Mouse (Mus musculus): Measurements from ENCODE around the gene Gabpa.

The Gabpa gene

GRCm38 (mm10) chr16:84864656-84865055 lies 29.9 kb downstream of the Gabpa start:
- DNase-seq: no peak

- DNase-seq: no peak
Measured at GRCm38 (mm10) chr16:84873805-84874204, 39.1 kb downstream of the Gabpa start.

GRCm38 (mm10) chr16:84875012-84875717 lies 40.4 kb downstream of the Gabpa start:
- peak; percentile 90 for DNase-seq

- no peak for DNase-seq
Measured at GRCm38 (mm10) chr16:84875718-84876035, 41.0 kb downstream of the Gabpa start.

GRCm38 (mm10) chr16:84876082-84876481 lies 41.4 kb downstream of the Gabpa start:
- no peak for DNase-seq

GRCm38 (mm10) chr16:84879146-84879545 lies 44.4 kb downstream of the Gabpa start:
- DNase-seq: peak; percentile 92

GRCm38 (mm10) chr16:84881168-84881567 lies 46.4 kb downstream of the Gabpa start:
- DNase-seq: no peak

GRCm38 (mm10) chr16:84881754-84882321 lies 47.1 kb downstream of the Gabpa start:
- no peak for DNase-seq

- no peak for DNase-seq
Measured at GRCm38 (mm10) chr16:84884572-84884971, 49.8 kb downstream of the Gabpa start.

GRCm38 (mm10) chr16:84902995-84903394 lies 68.3 kb downstream of the Gabpa start:
- DNase-seq: no peak

GRCm38 (mm10) chr16:84911477-84912165 lies 76.9 kb downstream of the Gabpa start:
- no peak for DNase-seq

All from heart, adult 11 months (tissue).